Mouse (Mus musculus): ENCODE measurements around the gene Gm49711. TPM values are rescaled to one million over a fixed set of nuclear protein-coding genes. Genes with fewer than 3 reads are reported as not detected.
"Not testable (repeated sequence)": the region's sequence is repeated elsewhere in the genome, so short reads cannot be mapped to it uniquely, and the experiment has no call there.

Gene Gm49711
- polyA plus RNA-seq, 1 experiment from 2014 or later, result 0.24 TPM

DNA sequence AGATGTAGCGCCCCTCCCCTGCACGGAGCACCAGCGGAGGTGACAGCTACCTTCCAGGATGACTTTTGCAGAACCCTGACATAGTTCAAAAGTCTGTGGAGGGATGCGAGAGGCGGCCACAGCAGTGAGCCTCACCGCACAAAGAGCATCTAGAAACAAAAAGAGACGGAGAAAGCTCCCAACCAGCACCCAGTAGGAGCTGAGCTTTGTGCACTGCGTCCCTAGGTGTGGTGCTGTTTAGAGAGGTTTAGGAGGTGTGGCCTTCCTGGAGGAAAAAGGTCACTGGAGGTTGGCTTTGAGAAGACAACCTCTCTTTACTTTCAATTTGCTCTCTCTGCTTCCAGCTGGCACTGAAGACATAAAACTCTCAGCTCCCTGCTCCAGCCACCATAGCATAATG, 121.2 kb downstream of the Gm49711 start:
- H3K4me3 ChIP-seq, result no peak overlapping the region
- no peak for DNase-seq (ENCODE audit: low spot score)
- H3K27me3 ChIP-seq (ENCODE audit: insufficient read depth, poor library complexity, severe bottlenecking), result 0 out of 2 replicates have a peak, but pooled peaks cover 5% of the 10 kb centered on the region
- H3K36me3 ChIP-seq, result no peaks in the 10 kb centered on the region
- peaks cover 18% of the 10 kb centered on the region for H3K4me1 ChIP-seq (replicated peaks)
- peak overlapping the region; percentile 16; the same call in 1 of the 2 replicates for H3K27ac ChIP-seq
- 64% methylated on average over 8 of the region's 8 CpGs for WGBS
- no peaks in the 10 kb centered on the region for H3K9me3 ChIP-seq

- no peak for DNase-seq (ENCODE audit: low spot score)
- WGBS, result 60% methylated on average over 4 of the region's 4 CpGs
- Histone ChIP-seq H3K27ac (no peak overlapping the region), H3K4me3 (no peak overlapping the region), H3K36me3 (no peaks in the 10 kb centered on the region), H3K27me3 (ENCODE audit: insufficient read depth, poor library complexity, severe bottlenecking) (0 out of 2 replicates have a peak, but pooled peaks cover 5% of the 10 kb centered on the region), H3K4me1 (replicated peaks) (peaks cover 18% of the 10 kb centered on the region), H3K9me3 (no peaks in the 10 kb centered on the region)
These were observed 125.4 kb downstream of the Gm49711 start for GRCm38 (mm10) chr16:92183477-92183876.

GRCm38 (mm10) chr16:92190603-92191002, 132.5 kb downstream of the Gm49711 start:
- Histone ChIP-seq H3K27ac (no peak overlapping the region), H3K27me3 (ENCODE audit: insufficient read depth, poor library complexity, severe bottlenecking) (no peaks in the 10 kb centered on the region), H3K4me3 (no peak overlapping the region), H3K4me1 (replicated peaks) (no peaks in the 10 kb centered on the region), H3K9me3 (no peaks in the 10 kb centered on the region), H3K36me3 (no peaks in the 10 kb centered on the region)
- DNase-seq (ENCODE audit: low spot score), result no peak

- no peak for DNase-seq (ENCODE audit: low spot score)
- no peak overlapping the region for H3K4me3 ChIP-seq
- H3K27me3 ChIP-seq (ENCODE audit: insufficient read depth, poor library complexity, severe bottlenecking), result no peaks in the 10 kb centered on the region
- WGBS, result 77% methylated on average over 6 of the region's 6 CpGs
- H3K27ac ChIP-seq, result no peak overlapping the region
- no peaks in the 10 kb centered on the region for H3K9me3 ChIP-seq
- H3K4me1 ChIP-seq (replicated peaks), result no peaks in the 10 kb centered on the region
- H3K36me3 ChIP-seq, result no peaks in the 10 kb centered on the region
These were observed 137.0 kb downstream of the Gm49711 start for GRCm38 (mm10) chr16:92195094-92195493.

DNA sequence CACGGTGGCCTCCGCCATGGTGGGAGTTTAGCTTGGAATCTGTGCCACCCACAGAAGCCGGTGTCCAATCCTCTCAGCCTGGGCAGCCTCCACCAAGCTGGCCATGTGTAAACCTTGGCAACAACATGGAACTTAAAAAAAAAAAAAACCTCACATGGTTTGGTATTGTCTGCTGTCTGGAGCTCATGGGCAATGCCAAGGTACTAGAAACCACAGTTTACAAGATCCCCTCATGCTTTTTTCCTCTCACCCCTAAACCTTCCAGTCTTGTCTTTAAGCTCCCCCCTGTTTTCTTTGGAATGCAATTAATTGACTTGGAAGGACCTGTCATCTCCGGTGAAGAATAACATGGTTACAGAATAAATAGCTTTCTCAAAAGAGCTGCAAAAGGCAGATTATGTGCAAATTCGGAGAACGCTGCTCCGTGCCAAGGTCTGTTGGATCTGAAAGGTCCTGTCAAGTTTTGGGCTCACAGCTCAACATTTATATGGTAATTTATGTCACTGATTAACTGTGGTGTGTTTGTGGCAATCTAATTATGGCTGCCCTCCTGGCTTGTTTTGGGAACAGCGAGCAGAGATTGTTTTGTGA, 138.7 kb downstream of the Gm49711 start:
- Histone ChIP-seq H3K4me1 (replicated peaks) (0 out of 2 replicates have a peak, but pooled peaks cover 6% of the 10 kb centered on the region), H3K36me3 (no peaks in the 10 kb centered on the region), H3K27ac (no peak overlapping the region), H3K9me3 (no peaks in the 10 kb centered on the region), H3K27me3 (ENCODE audit: insufficient read depth, poor library complexity, severe bottlenecking) (no peaks in the 10 kb centered on the region), H3K4me3 (no peak overlapping the region)
- 82% methylated on average over 8 of the region's 8 CpGs for WGBS
- DNase-seq (ENCODE audit: low spot score), result no peak

- Histone ChIP-seq H3K36me3 (no peaks in the 10 kb centered on the region), H3K27me3 (ENCODE audit: insufficient read depth, poor library complexity, severe bottlenecking) (no peaks in the 10 kb centered on the region), H3K4me3 (no peak overlapping the region), H3K9me3 (no peaks in the 10 kb centered on the region), H3K4me1 (replicated peaks) (0 out of 2 replicates have a peak, but pooled peaks cover 6% of the 10 kb centered on the region), H3K27ac (peak overlapping the region; percentile 36; the same call in 1 of the 2 replicates)
- DNase-seq (ENCODE audit: low spot score), result peak; percentile 23
- WGBS, result 59% methylated on average over 7 of the region's 7 CpGs
These were observed 142.5 kb downstream of the Gm49711 start for GRCm38 (mm10) chr16:92200615-92201014.

- H3K27ac ChIP-seq, result no peak overlapping the region
- 88% methylated on average over 8 of the region's 8 CpGs for WGBS
- H3K36me3 ChIP-seq, result no peaks in the 10 kb centered on the region
- H3K27me3 ChIP-seq (ENCODE audit: insufficient read depth, poor library complexity, severe bottlenecking), result no peaks in the 10 kb centered on the region
- DNase-seq (ENCODE audit: low spot score), result no peak
- H3K4me1 ChIP-seq (replicated peaks), result 0 out of 2 replicates have a peak, but pooled peaks cover 6% of the 10 kb centered on the region
- no peaks in the 10 kb centered on the region for H3K9me3 ChIP-seq
- no peak overlapping the region for H3K4me3 ChIP-seq
These were observed 145.5 kb downstream of the Gm49711 start for GRCm38 (mm10) chr16:92203599-92203998.

GRCm38 (mm10) chr16:92209291-92209781, 151.2 kb downstream of the Gm49711 start:
- 91% methylated on average over 5 of the region's 5 CpGs for WGBS
- no peaks in the 10 kb centered on the region for H3K36me3 ChIP-seq
- H3K4me3 ChIP-seq, result no peak overlapping the region
- no peak for DNase-seq (ENCODE audit: low spot score)
- H3K4me1 ChIP-seq (replicated peaks), result peaks cover 3% of the 10 kb centered on the region; the same call in 1 of the 2 replicates
- H3K9me3 ChIP-seq, result no peaks in the 10 kb centered on the region
- no peak overlapping the region for H3K27ac ChIP-seq
- H3K27me3 ChIP-seq (ENCODE audit: insufficient read depth, poor library complexity, severe bottlenecking), result no peaks in the 10 kb centered on the region

GRCm38 (mm10) chr16:92210316-92210715, 152.2 kb downstream of the Gm49711 start:
- not testable (repeated sequence) for H3K27ac ChIP-seq; H3K36me3 ChIP-seq; H3K9me3 ChIP-seq; DNase-seq (ENCODE audit: low spot score); H3K4me3 ChIP-seq; H3K4me1 ChIP-seq (replicated peaks); H3K27me3 ChIP-seq (ENCODE audit: insufficient read depth, poor library complexity, severe bottlenecking)
- WGBS, result 80% methylated on average over 5 of the region's 5 CpGs

- peaks cover 13% of the 10 kb centered on the region; the same call in 1 of the 2 replicates for H3K4me1 ChIP-seq (replicated peaks)
- not testable (repeated sequence) for H3K27ac ChIP-seq; DNase-seq (ENCODE audit: low spot score); H3K27me3 ChIP-seq (ENCODE audit: insufficient read depth, poor library complexity, severe bottlenecking); H3K36me3 ChIP-seq; H3K9me3 ChIP-seq; H3K4me3 ChIP-seq
- 58% methylated on average over 1 of the region's 1 CpGs for WGBS
These were observed 155.8 kb downstream of the Gm49711 start for GRCm38 (mm10) chr16:92213911-92214310.

GRCm38 (mm10) chr16:92215599-92216390, 157.7 kb downstream of the Gm49711 start:
- 57% methylated on average over 8 of the region's 8 CpGs for WGBS
- H3K4me1 ChIP-seq (replicated peaks), result peaks cover 13% of the 10 kb centered on the region; the same call in 1 of the 2 replicates
- no peaks in the 10 kb centered on the region for H3K27me3 ChIP-seq (ENCODE audit: insufficient read depth, poor library complexity, severe bottlenecking)
- DNase-seq (ENCODE audit: low spot score), result no peak
- no peak overlapping the region for H3K27ac ChIP-seq
- peaks cover 1% of the 10 kb centered on the region for H3K9me3 ChIP-seq
- no peaks in the 10 kb centered on the region for H3K36me3 ChIP-seq
- H3K4me3 ChIP-seq, result no peak overlapping the region

- Histone ChIP-seq H3K4me1 (replicated peaks) (0 out of 2 replicates have a peak, but pooled peaks cover 5% of the 10 kb centered on the region), H3K9me3 (peaks cover 10% of the 10 kb centered on the region), H3K4me3 (no peak overlapping the region), H3K36me3 (no peaks in the 10 kb centered on the region), H3K27ac (no peak overlapping the region), H3K27me3 (ENCODE audit: insufficient read depth, poor library complexity, severe bottlenecking) (no peaks in the 10 kb centered on the region)
- no peak for DNase-seq (ENCODE audit: low spot score)
- WGBS, result 92% methylated on average over 11 of the region's 11 CpGs
These were observed 162.6 kb downstream of the Gm49711 start for GRCm38 (mm10) chr16:92220754-92221153.

DNA sequence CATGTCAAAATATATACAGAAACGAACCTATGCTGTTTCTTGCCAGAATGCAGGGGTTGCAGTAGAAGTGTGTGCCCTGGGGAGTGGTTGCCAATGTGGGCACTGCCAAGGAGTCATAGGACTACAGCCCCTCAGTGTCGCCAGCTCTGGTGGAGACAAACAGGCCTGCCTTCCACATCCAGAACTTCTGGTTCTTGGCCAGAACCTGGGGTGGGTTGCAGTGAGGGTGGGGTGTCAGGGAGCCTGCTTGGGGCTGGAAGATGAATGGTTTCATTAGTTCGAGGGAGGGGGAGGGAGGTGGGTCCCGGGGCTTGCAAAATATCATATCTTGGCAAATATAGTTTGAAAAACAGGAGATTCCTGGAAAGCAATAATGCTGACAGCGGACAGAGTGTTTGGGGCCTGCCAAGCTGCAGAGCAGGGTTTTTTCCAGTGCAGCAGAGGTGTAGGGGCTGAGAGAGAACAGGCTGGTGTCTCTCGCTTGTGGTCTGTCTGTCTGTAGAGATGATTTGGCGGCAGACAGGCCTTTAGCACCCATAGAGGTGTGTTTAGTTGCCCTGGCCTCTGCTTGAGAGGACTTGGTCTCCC, 170.3 kb downstream of the Gm49711 start:
- DNase-seq (ENCODE audit: low spot score), result no peak
- no peaks in the 10 kb centered on the region for H3K27me3 ChIP-seq (ENCODE audit: insufficient read depth, poor library complexity, severe bottlenecking)
- H3K4me3 ChIP-seq, result no peak overlapping the region
- no peaks in the 10 kb centered on the region for H3K36me3 ChIP-seq
- H3K4me1 ChIP-seq (replicated peaks), result no peaks in the 10 kb centered on the region
- H3K27ac ChIP-seq, result no peak overlapping the region
- 0 out of 2 replicates have a peak, but pooled peaks cover 3% of the 10 kb centered on the region for H3K9me3 ChIP-seq
- 88% methylated on average over 7 of the region's 7 CpGs for WGBS
